Mouse (Mus musculus) monocyte, adult 2 months (primary cell): ENCODE measurements around the gene Reck.
A peak's percentile ranks its signal among the peaks of the same experiment; 100 is the strongest.

Experiments used
- DNase-seq, 2 experiments: peaks; one replicate each; pipeline ENCODE4 v3.0.0; 2022; ENCODE audit warnings: low spot score in 2 of 2, low read depth in 1 of 2

Reck gene

GRCm38 (mm10) chr4:43968650-43969049, 93.3 kb downstream of the Reck start:
- DNase-seq = peak in 1 of 2 experiments; percentile 44

- DNase-seq = no peak
Measured at GRCm38 (mm10) chr4:43969373-43969772, 94.0 kb downstream of the Reck start.

GRCm38 (mm10) chr4:43970393-43971330, 95.3 kb downstream of the Reck start:
- no peak for DNase-seq

GRCm38 (mm10) chr4:43971541-43972136, 96.3 kb downstream of the Reck start:
- DNase-seq = no peak

GRCm38 (mm10) chr4:43972137-43972591, 96.8 kb downstream of the Reck start:
- peak in 1 of 2 experiments; percentile 34 for DNase-seq

GRCm38 (mm10) chr4:43973526-43973981, 98.2 kb downstream of the Reck start:
- DNase-seq = peak; percentile 77 to 78

GRCm38 (mm10) chr4:43974914-43975616, 99.7 kb downstream of the Reck start:
- no peak for DNase-seq

- DNase-seq = no peak
Measured at GRCm38 (mm10) chr4:43976223-43976740, 101.0 kb downstream of the Reck start.

GRCm38 (mm10) chr4:43978521-43979443, 103.5 kb downstream of the Reck start:
- no peak for DNase-seq

GRCm38 (mm10) chr4:43979746-43980145, 104.4 kb downstream of the Reck start:
- DNase-seq = no peak

GRCm38 (mm10) chr4:43980236-43980635, 104.9 kb downstream of the Reck start:
- DNase-seq = no peak

GRCm38 (mm10) chr4:43980846-43981245, 105.5 kb downstream of the Reck start:
- no peak for DNase-seq

GRCm38 (mm10) chr4:43981251-43981650, 105.9 kb downstream of the Reck start:
- no peak for DNase-seq

GRCm38 (mm10) chr4:43982053-43982732, 106.9 kb downstream of the Reck start:
- peak; percentile 87 to 95 for DNase-seq

GRCm38 (mm10) chr4:43983181-43983580, 107.9 kb downstream of the Reck start, which contains the start of gene Ccin:
Gene Ccin, plus strand, starts transcription at chr4:43983483.
- DNase-seq = no peak

GRCm38 (mm10) chr4:43983756-43984155, 108.4 kb downstream of the Reck start:
- DNase-seq = no peak

- no peak for DNase-seq
Measured at GRCm38 (mm10) chr4:43984326-43984725, 109.0 kb downstream of the Reck start.

GRCm38 (mm10) chr4:43988976-43989375, 113.6 kb downstream of the Reck start:
- DNase-seq = no peak

GRCm38 (mm10) chr4:43993072-43993471, 117.7 kb downstream of the Reck start:
- no peak for DNase-seq
